Mouse (Mus musculus) splenic B cell, adult 2 months (primary cell): ENCODE results near the gene Eif2s3x.
"Not testable (repeated sequence)": the region's sequence is repeated elsewhere in the genome, so short reads cannot be mapped to it uniquely, and the experiment has no call there.

Experiments
- DNase-seq: peaks from one replicate; pipeline ENCODE4 v3.0.0-alpha.2; 2011; ENCODE audit warnings: low read depth, low spot score
- H3K27me3 ChIP-seq: 2 replicates; pipeline ENCODE4 v1.6.1; 2012; ENCODE audit warnings: mild to moderate bottlenecking, low read length, moderate library complexity, mixed read lengths; ENCODE audit not compliant: control insufficient read depth, poor library complexity, insufficient read depth, severe bottlenecking
- H3K36me3 ChIP-seq: 2 replicates; pipeline ENCODE4 v1.6.1; 2012; ENCODE audit warnings: mild to moderate bottlenecking, low read length, moderate library complexity, mixed read lengths; ENCODE audit not compliant: control insufficient read depth, poor library complexity, insufficient read depth, severe bottlenecking

The Eif2s3x gene

GRCm38 (mm10) chrX:94212597-94213321 lies at the start of gene Eif2s3x:
Gene Eif2s3x, minus strand, starts transcription at chrX:94212862.
- peaks cover 6% of the 10 kb centered on the region; the same call in 1 of the 2 replicates for H3K36me3 ChIP-seq
- H3K27me3 ChIP-seq, result no peaks in the 10 kb centered on the region
- peak; percentile 89 for DNase-seq

- H3K36me3 ChIP-seq, result no peaks in the 10 kb centered on the region
- DNase-seq, result no peak
- H3K27me3 ChIP-seq, result no peaks in the 10 kb centered on the region
Observed at GRCm38 (mm10) chrX:94235601-94236000, 22.9 kb upstream of the Eif2s3x start.

GRCm38 (mm10) chrX:94235190-94235555 lies 22.5 kb upstream of the Eif2s3x start:
- DNase-seq, result peak; percentile 24
- no peaks in the 10 kb centered on the region for H3K36me3 ChIP-seq

GRCm38 (mm10) chrX:94234532-94235189 lies 22.0 kb upstream of the Eif2s3x start, which contains the start of gene Klhl15:
Gene Klhl15, plus strand, starts transcription at chrX:94234599.
- H3K36me3 ChIP-seq, result no peaks in the 10 kb centered on the region

More at GRCm38 (mm10) chrX:94235190-94235555, 22.5 kb upstream of the Eif2s3x start:
- H3K27me3 ChIP-seq, result no peaks in the 10 kb centered on the region

GRCm38 (mm10) chrX:94233936-94234531 lies 21.4 kb upstream of the Eif2s3x start:
- H3K36me3 ChIP-seq, result no peaks in the 10 kb centered on the region
- H3K27me3 ChIP-seq, result no peaks in the 10 kb centered on the region
- DNase-seq, result peak; percentile 77

More at GRCm38 (mm10) chrX:94234532-94235189, 22.0 kb upstream of the Eif2s3x start, which contains the start of gene Klhl15:
- no peaks in the 10 kb centered on the region for H3K27me3 ChIP-seq
- peak; percentile 87 for DNase-seq

- Histone ChIP-seq H3K27me3 (no peaks in the 10 kb centered on the region), H3K36me3 (no peaks in the 10 kb centered on the region)
- DNase-seq, result peak; percentile 45
Observed at GRCm38 (mm10) chrX:94233432-94233831, 20.8 kb upstream of the Eif2s3x start.

GRCm38 (mm10) chrX:94213384-94213783 lies 722 bp upstream of the Eif2s3x start:
- peak; percentile 41 for DNase-seq

GRCm38 (mm10) chrX:94212264-94212596 lies 432 bp downstream of the Eif2s3x start:
- peaks cover 6% of the 10 kb centered on the region; the same call in 1 of the 2 replicates for H3K36me3 ChIP-seq
- DNase-seq, result no peak
- no peaks in the 10 kb centered on the region for H3K27me3 ChIP-seq

More at GRCm38 (mm10) chrX:94213384-94213783, 722 bp upstream of the Eif2s3x start:
- Histone ChIP-seq H3K36me3 (peaks cover 6% of the 10 kb centered on the region; the same call in 1 of the 2 replicates), H3K27me3 (no peaks in the 10 kb centered on the region)

GRCm38 (mm10) chrX:94197789-94198188 lies 14.9 kb downstream of the Eif2s3x start:
- Histone ChIP-seq H3K36me3 (peaks cover 2% of the 10 kb centered on the region; the same call in 1 of the 2 replicates), H3K27me3 (no peaks in the 10 kb centered on the region)
- peak; percentile 57 for DNase-seq

- H3K27me3 ChIP-seq, H3K36me3 ChIP-seq: not testable (repeated sequence)
- DNase-seq, result peak; percentile 67
Observed at GRCm38 (mm10) chrX:94193901-94194300, 18.8 kb downstream of the Eif2s3x start.

GRCm38 (mm10) chrX:94185156-94185555 lies 27.5 kb downstream of the Eif2s3x start:
- peak; percentile 39 for DNase-seq
- no peaks in the 10 kb centered on the region for H3K27me3 ChIP-seq
- no peaks in the 10 kb centered on the region for H3K36me3 ChIP-seq

GRCm38 (mm10) chrX:94183814-94184213 lies 28.8 kb downstream of the Eif2s3x start:
- Histone ChIP-seq H3K36me3 (no peaks in the 10 kb centered on the region), H3K27me3 (no peaks in the 10 kb centered on the region)
- no peak for DNase-seq

- peak; percentile 95 for DNase-seq
- H3K36me3 ChIP-seq, result no peaks in the 10 kb centered on the region
- H3K27me3 ChIP-seq, result no peaks in the 10 kb centered on the region
Observed at GRCm38 (mm10) chrX:94177715-94178340, 34.8 kb downstream of the Eif2s3x start.

GRCm38 (mm10) chrX:94169348-94169747 lies 43.3 kb downstream of the Eif2s3x start:
- Histone ChIP-seq H3K36me3 (no peaks in the 10 kb centered on the region), H3K27me3 (no peaks in the 10 kb centered on the region)
- DNase-seq, result no peak
